Mouse (Mus musculus) G1E (cell line): ENCODE data around the gene Mrps9.

Experiments used
- CTCF ChIP-seq: IDR thresholded peaks from 2 replicates; pipeline ENCODE4 v1.5.1; 2012; ENCODE audit warnings: low read depth, low read length, inconsistent platforms, mixed read lengths
- GATA1 ChIP-seq: IDR thresholded peaks from 2 replicates; pipeline ENCODE4 v1.6.1; 2012; ENCODE audit warnings: borderline replicate concordance, low read length, inconsistent platforms, mixed read lengths
- GATA2 ChIP-seq: IDR thresholded peaks from 2 replicates; pipeline ENCODE4 v1.6.1; 2012; ENCODE audit warnings: low read depth, low read length, inconsistent platforms, borderline replicate concordance
- TAL1 ChIP-seq: conservative IDR thresholded peaks from 2 replicates; pipeline ENCODE4 v1.6.1; 2012; ENCODE audit warnings: low read depth, low read length, inconsistent platforms, mixed read lengths

DNA sequence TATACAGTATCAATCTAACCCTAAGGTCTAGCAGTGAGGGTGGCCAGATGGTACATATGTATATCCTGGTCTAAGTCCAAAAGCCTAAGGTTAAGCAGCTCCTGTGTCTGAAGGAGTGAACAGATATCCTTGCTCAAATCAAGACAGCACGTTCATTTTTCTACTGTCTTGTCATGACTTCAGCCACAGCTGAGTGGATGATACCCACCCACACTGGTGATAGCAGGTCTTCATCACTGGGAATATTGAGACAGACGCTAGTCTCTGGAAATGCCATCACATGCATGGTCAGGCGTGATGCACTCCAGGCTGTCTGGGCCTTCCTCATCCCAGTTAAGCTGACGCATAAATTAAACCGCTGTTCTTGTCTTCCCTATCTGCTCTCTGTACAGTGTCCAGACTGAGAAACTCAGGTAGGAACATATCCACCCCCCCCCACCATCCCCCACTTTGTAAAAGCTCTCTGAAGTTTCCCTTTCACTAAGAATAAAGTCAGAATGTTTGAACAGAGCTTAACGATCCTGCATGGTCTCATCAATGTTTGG is 37.7 kb upstream of the Mrps9 start:
- no peak for TF ChIP-seq CTCF
- TF ChIP-seq GATA1, result no peak
- no peak for TF ChIP-seq TAL1
- TF ChIP-seq GATA2, result no peak
